Mouse (Mus musculus): ENCODE measurements at regions not wholly inside any gene's neighbourhood (a gene's known extent, or its start where the extent isn't known, plus 50 kb on each side); places are given as distances from the start of the nearest gene placed in this dataset.

DNA sequence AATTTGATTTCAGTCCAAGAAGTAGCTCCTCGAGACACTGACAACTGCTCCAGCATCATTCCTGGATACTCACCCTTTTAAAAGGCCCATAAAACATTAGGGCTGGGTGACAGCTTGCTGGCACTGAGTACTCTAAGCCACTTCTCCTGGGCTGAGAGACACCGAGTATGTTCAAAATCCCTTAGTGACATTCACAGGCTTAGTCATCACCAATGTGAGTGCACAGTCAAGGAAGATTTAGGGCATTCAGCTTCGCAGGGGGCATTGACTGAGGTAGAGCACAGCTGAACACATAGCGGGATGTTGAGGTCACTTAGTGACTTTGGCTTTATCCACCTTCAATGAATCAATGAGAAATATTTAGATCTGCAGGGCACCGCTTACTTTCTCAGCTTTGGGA lies 210.8 kb upstream of the Hnrnpa3 start:
- ATAC-seq (ENCODE audit: low FRiP score), result no peak
- no peak overlapping the region for H3K4me2 ChIP-seq
- no peaks in the 10 kb centered on the region for H3K27me3 ChIP-seq (replicated peaks)
- H3K9ac ChIP-seq (replicated peaks), result no peak overlapping the region
- no peak overlapping the region for H3K4me3 ChIP-seq (replicated peaks)
- peaks cover 5% of the 10 kb centered on the region; the same call in 1 of the 2 replicates for H3K4me1 ChIP-seq
- 50% methylated on average over 5 of the region's 5 CpGs for WGBS
- H3K27ac ChIP-seq (replicated peaks), result no peak overlapping the region
- H3K36me3 ChIP-seq, result no peaks in the 10 kb centered on the region
- H3K9me3 ChIP-seq (replicated peaks), result no peaks in the 10 kb centered on the region

GRCm38 (mm10) chr2:75451846-75452267 lies 207.2 kb upstream of the Hnrnpa3 start:
- ATAC-seq (ENCODE audit: low FRiP score), result no peak
- Histone ChIP-seq H3K4me1 (peaks cover 5% of the 10 kb centered on the region; the same call in 1 of the 2 replicates), H3K9me3 (replicated peaks) (no peaks in the 10 kb centered on the region), H3K4me2 (no peak overlapping the region), H3K36me3 (no peaks in the 10 kb centered on the region), H3K27ac (replicated peaks) (no peak overlapping the region), H3K9ac (replicated peaks) (no peak overlapping the region), H3K4me3 (replicated peaks) (no peak overlapping the region), H3K27me3 (replicated peaks) (no peaks in the 10 kb centered on the region)
- 18% methylated on average over 8 of the region's 8 CpGs for WGBS

- Histone ChIP-seq H3K4me3 (replicated peaks) (no peak overlapping the region), H3K36me3 (no peaks in the 10 kb centered on the region), H3K4me2 (no peak overlapping the region), H3K4me1 (peaks cover 5% of the 10 kb centered on the region; the same call in 1 of the 2 replicates), H3K9ac (replicated peaks) (no peak overlapping the region), H3K27ac (replicated peaks) (no peak overlapping the region), H3K9me3 (replicated peaks) (no peaks in the 10 kb centered on the region), H3K27me3 (replicated peaks) (no peaks in the 10 kb centered on the region)
- WGBS, result 91% methylated on average over 7 of the region's 7 CpGs
- no peak for ATAC-seq (ENCODE audit: low FRiP score)
These were observed 206.6 kb upstream of the Hnrnpa3 start for GRCm38 (mm10) chr2:75452274-75453148.

DNA sequence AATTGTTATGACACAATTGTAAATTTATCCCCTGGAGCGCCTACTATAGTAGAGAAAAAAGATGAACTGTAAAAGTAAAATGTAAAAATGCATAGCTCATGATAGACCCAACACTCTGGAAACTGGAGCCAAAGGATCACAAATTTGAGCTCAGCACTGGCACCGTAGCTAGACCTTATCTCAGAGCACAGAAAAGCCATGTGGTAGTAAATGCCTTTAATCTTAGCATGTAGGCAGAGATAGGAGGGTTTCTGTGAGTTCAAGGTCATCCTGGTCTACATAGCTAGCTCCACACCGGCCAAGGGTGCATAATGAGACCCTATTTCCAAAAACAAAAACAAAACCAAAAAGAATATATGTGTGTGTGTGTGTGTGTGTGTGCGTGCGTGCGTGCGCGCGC lies 203.6 kb upstream of the Hnrnpa3 start:
- no peak overlapping the region for H3K4me2 ChIP-seq
- no peaks in the 10 kb centered on the region for H3K27me3 ChIP-seq (replicated peaks)
- WGBS, result 94% methylated on average over 9 of the region's 9 CpGs
- H3K9ac ChIP-seq (replicated peaks), result no peak overlapping the region
- H3K4me3 ChIP-seq (replicated peaks), result no peak overlapping the region
- no peak for ATAC-seq (ENCODE audit: low FRiP score)
- H3K9me3 ChIP-seq (replicated peaks), result no peaks in the 10 kb centered on the region
- no peak overlapping the region for H3K27ac ChIP-seq (replicated peaks)
- peaks cover 5% of the 10 kb centered on the region; the same call in 1 of the 2 replicates for H3K4me1 ChIP-seq
- H3K36me3 ChIP-seq, result no peaks in the 10 kb centered on the region

DNA sequence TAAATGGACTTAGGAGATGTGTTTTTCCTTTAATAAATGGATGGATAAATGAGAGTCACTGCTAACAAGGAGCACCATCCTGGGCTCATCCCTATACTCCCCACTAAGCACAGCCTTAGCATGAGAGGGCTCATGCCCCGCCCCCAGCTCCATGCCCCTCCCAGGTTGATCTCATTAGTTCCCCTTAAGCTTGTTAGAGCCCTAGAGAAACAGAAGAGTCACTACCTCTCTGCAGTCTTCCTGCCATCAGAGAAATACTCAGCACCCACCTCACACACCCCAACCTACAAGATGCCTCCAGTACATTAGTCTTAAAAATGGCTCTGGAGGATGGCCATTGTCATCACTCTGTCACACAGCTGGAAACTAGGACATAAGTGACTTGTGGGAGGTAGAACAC lies 202.8 kb upstream of the Hnrnpa3 start:
- WGBS, result 100% methylated on average over 1 of the region's 1 CpGs
- no peak for ATAC-seq (ENCODE audit: low FRiP score)
- no peak overlapping the region for H3K27ac ChIP-seq (replicated peaks)

DNA sequence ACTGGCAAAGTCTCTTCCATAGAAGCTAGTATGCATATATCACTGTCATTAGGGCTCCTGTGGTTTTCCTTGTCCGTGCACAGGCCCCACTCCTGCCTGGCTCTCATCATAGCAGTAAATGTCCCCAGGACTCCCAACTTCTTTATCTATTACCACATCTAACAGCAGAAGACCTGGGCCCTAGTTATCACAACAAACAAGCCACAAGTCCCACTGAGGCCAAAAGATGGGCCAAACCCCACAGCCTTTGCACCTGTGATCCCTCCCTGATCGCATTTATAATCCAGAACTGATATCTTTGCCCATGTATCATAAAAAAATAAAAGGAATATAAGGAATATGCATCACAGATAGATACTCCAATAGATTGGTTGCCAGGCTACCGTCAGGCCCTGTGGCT lies 201.6 kb upstream of the Hnrnpa3 start:
- H3K9me3 ChIP-seq (replicated peaks), result no peaks in the 10 kb centered on the region
- H3K4me2 ChIP-seq, result no peak overlapping the region
- H3K36me3 ChIP-seq, result no peaks in the 10 kb centered on the region
- H3K4me1 ChIP-seq, result peaks cover 7% of the 10 kb centered on the region
- H3K27me3 ChIP-seq (replicated peaks), result no peaks in the 10 kb centered on the region
- WGBS, result 81% methylated on average over 3 of the region's 3 CpGs
- no peak overlapping the region for H3K27ac ChIP-seq (replicated peaks)
- no peak overlapping the region for H3K4me3 ChIP-seq (replicated peaks)
- ATAC-seq (ENCODE audit: low FRiP score), result no peak
- H3K9ac ChIP-seq (replicated peaks), result no peak overlapping the region

More for the DNA sequence above, 202.8 kb upstream of the Hnrnpa3 start:
- H3K4me2 ChIP-seq, result no peak overlapping the region
- H3K36me3 ChIP-seq, result no peaks in the 10 kb centered on the region
- no peak overlapping the region for H3K9ac ChIP-seq (replicated peaks)
- no peak overlapping the region for H3K4me3 ChIP-seq (replicated peaks)
- H3K9me3 ChIP-seq (replicated peaks), result no peaks in the 10 kb centered on the region
- peaks cover 5% of the 10 kb centered on the region; the same call in 1 of the 2 replicates for H3K4me1 ChIP-seq
- H3K27me3 ChIP-seq (replicated peaks), result no peaks in the 10 kb centered on the region

GRCm38 (mm10) chr2:75458898-75459297 lies 200.2 kb upstream of the Hnrnpa3 start:
- H3K4me2 ChIP-seq, result no peak overlapping the region
- WGBS, result 94% methylated on average over 3 of the region's 3 CpGs
- no peaks in the 10 kb centered on the region for H3K27me3 ChIP-seq (replicated peaks)
- H3K27ac ChIP-seq (replicated peaks), result no peak overlapping the region
- H3K4me1 ChIP-seq, result peaks cover 7% of the 10 kb centered on the region
- no peak overlapping the region for H3K4me3 ChIP-seq (replicated peaks)
- H3K9ac ChIP-seq (replicated peaks), result no peak overlapping the region
- ATAC-seq (ENCODE audit: low FRiP score), result no peak
- H3K36me3 ChIP-seq, result no peaks in the 10 kb centered on the region
- H3K9me3 ChIP-seq (replicated peaks), result no peaks in the 10 kb centered on the region

GRCm38 (mm10) chr2:75460419-75460818 lies 198.6 kb upstream of the Hnrnpa3 start:
- no peaks in the 10 kb centered on the region for H3K9me3 ChIP-seq (replicated peaks)

GRCm38 (mm10) chr2:75461019-75461418 lies 198.0 kb upstream of the Hnrnpa3 start:
- Histone ChIP-seq H3K9ac (replicated peaks) (no peak overlapping the region), H3K36me3 (no peaks in the 10 kb centered on the region), H3K9me3 (replicated peaks) (no peaks in the 10 kb centered on the region), H3K27ac (replicated peaks) (no peak overlapping the region; the same call in 1 of the 2 replicates), H3K4me3 (replicated peaks) (no peak overlapping the region), H3K4me2 (no peak overlapping the region), H3K4me1 (peaks cover 7% of the 10 kb centered on the region), H3K27me3 (replicated peaks) (no peaks in the 10 kb centered on the region)
- ATAC-seq (ENCODE audit: low FRiP score), result no peak
- 56% methylated on average over 5 of the region's 5 CpGs for WGBS

More at GRCm38 (mm10) chr2:75460419-75460818, 198.6 kb upstream of the Hnrnpa3 start:
- no peak overlapping the region for H3K27ac ChIP-seq (replicated peaks)
- H3K27me3 ChIP-seq (replicated peaks), result no peaks in the 10 kb centered on the region
- H3K4me2 ChIP-seq, result no peak overlapping the region
- ATAC-seq (ENCODE audit: low FRiP score), result no peak
- 85% methylated on average over 5 of the region's 5 CpGs for WGBS
- H3K9ac ChIP-seq (replicated peaks), result no peak overlapping the region
- H3K4me1 ChIP-seq, result peaks cover 7% of the 10 kb centered on the region
- no peak overlapping the region for H3K4me3 ChIP-seq (replicated peaks)
- no peaks in the 10 kb centered on the region for H3K36me3 ChIP-seq

DNA sequence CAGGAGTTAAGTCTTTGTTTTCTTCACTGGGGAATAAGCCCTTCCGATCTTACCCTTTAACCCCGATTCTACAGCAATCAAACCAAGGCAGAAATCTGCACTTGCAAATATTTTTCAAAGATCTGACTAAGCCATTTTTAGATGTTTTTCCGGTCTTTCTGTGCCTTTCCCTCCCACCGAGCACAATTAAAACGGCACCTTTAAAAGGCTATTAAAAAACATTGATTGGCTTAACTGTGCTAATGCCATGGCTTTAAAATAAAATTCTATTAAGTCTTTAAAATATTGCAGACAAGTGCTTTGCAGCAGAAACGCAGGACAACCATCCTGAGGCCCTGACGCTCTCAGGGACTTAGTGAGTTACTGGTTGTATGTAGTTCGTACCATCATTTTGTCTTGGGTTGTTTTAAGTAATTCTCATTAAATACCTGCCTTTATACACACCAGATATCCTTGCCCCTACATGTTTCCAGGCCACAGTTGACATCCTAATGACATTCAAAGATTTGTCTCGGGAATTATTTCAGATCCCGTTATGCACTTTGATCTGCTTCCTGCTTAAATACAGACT lies 197.6 kb upstream of the Hnrnpa3 start:
- Histone ChIP-seq H3K27me3 (replicated peaks) (no peaks in the 10 kb centered on the region), H3K9ac (replicated peaks) (no peak overlapping the region), H3K36me3 (no peaks in the 10 kb centered on the region), H3K4me3 (replicated peaks) (no peak overlapping the region), H3K4me2 (no peak overlapping the region), H3K9me3 (replicated peaks) (no peaks in the 10 kb centered on the region), H3K4me1 (peaks cover 7% of the 10 kb centered on the region), H3K27ac (replicated peaks) (no peak overlapping the region; the same call in 1 of the 2 replicates)
- 55% methylated on average over 10 of the region's 10 CpGs for WGBS
- ATAC-seq (ENCODE audit: low FRiP score), result no peak

GRCm38 (mm10) chr2:75462030-75462671 lies 196.9 kb upstream of the Hnrnpa3 start:
- H3K27me3 ChIP-seq (replicated peaks), result no peaks in the 10 kb centered on the region
- no peak overlapping the region for H3K4me2 ChIP-seq
- peaks cover 7% of the 10 kb centered on the region for H3K4me1 ChIP-seq
- no peaks in the 10 kb centered on the region for H3K9me3 ChIP-seq (replicated peaks)
- H3K9ac ChIP-seq (replicated peaks), result no peak overlapping the region
- H3K4me3 ChIP-seq (replicated peaks), result no peak overlapping the region
- H3K27ac ChIP-seq (replicated peaks), result no peak overlapping the region
- ATAC-seq (ENCODE audit: low FRiP score), result no peak
- 56% methylated on average over 5 of the region's 5 CpGs for WGBS
- H3K36me3 ChIP-seq, result no peaks in the 10 kb centered on the region

Data from neural tube, embryonic 15.5 days (tissue).